Mouse (Mus musculus) liver, adult 2 months (tissue): Measurements from ENCODE around the gene Lad1.

Experiments used
- CTCF ChIP-seq: fragments of 200-500 bp; IDR thresholded peaks from 2 replicates; pipeline ENCODE4 v1.5.1; 2011; ENCODE audit warnings: low read depth, low read length, control low read depth
- POLR2A ChIP-seq: fragments of 200-500 bp; IDR thresholded peaks from 2 replicates; pipeline ENCODE4 v1.6.1; 2011; ENCODE audit warnings: low read length, control low read depth; ENCODE audit not compliant: insufficient read depth; ENCODE audit errors: extremely low read depth

DNA sequence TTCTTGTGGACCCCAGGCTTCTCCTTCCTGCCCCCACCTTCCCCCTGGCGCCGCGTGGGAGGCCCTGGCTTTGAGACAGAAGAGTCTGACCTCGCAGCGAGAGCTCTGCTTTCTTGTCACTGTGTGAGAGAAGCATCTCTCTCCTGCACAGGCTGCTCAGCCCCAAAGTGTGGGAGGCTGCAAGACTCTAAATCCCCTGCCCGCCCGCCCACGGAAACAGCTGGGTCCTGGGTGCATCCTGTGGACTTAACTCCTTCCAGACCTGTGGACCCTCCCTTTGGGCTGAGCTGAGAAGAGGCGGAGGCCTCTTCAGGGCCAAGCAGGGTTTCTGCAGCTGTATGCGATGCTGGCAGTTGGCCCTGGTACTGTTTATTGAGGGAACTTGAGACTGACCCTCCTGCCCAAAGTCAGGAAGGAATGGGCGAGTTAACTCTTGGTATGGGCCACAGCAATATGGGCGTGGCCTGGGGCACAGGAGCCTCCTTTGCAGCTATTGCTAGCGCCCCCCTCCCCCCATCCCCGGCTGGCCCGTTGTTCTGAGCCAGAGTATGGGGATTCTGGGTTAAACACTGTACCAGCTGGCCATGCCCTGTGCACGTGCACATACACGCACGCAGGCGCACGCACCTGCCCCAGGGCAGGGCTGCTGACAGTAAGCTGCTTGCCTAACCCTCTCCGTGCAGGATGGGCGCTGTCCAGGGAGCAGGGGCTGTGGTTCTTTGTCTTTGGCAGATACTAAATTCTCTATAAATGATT is 39.4 kb upstream of the Lad1 start, which contains the start of gene Tnni1:
- TF ChIP-seq CTCF (no peak), POLR2A (no peak)
